Mouse (Mus musculus) E14TG2a.4 (cell line): Measurements from ENCODE around the gene Gfi1b.

Experiments
- CTCF ChIP-seq: conservative IDR thresholded peaks from 2 replicates; pipeline ENCODE4 v1.5.1; 2014; ENCODE audit warnings: low read length
- POU5F1 ChIP-seq: IDR thresholded peaks from 2 replicates; pipeline ENCODE4 v1.6.1; 2014; ENCODE audit warnings: low read length, borderline replicate concordance

DNA sequence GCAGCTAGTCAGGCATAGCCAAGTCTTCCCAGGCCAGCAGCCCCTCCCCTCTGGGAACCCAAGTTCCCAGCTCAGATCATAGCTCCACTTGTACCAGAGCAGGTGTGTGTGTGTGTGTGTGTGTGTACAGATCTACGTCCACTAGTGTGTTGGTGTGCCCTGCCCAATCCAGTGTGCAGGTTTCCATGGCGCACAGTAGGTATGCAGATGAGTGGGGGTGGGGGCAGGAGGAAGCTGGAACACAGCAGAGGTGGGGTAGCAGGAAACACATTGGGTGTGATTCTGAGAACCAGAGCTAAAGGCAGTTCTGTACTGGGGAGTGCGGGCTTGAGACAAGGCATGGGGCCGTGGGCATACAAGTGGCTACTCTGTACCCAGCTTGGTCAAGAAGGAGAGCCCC is 57.4 kb downstream of the Gfi1b start:
- TF ChIP-seq CTCF, result no peak
- TF ChIP-seq POU5F1, result no peak
